Mouse (Mus musculus) brown adipose tissue, adult 24 weeks (tissue): ENCODE data around the gene Cops3. TPM values are rescaled to one million over a fixed set of nuclear protein-coding genes. Genes with fewer than 3 reads are reported as not detected.

Experiments
- H3K27ac ChIP-seq: fragments of 200-500 bp; replicated peaks from 2 replicates; pipeline ENCODE4 v1.5.1; 2012; ENCODE audit warnings: low read depth, mild to moderate bottlenecking, low read length
- H3K4me1 ChIP-seq: fragments of 200-500 bp; 2 replicates; pipeline ENCODE4 v1.6.1; 2012; ENCODE audit warnings: low read length, mixed read lengths; ENCODE audit not compliant: control insufficient read depth, insufficient read depth, insufficient read length
- H3K4me3 ChIP-seq: fragments of 200-500 bp; 2 replicates; pipeline ENCODE4 v1.5.1; 2012; ENCODE audit warnings: low read depth, mild to moderate bottlenecking, low read length, moderate library complexity; ENCODE audit not compliant: insufficient read depth
- polyA plus RNA-seq: library from polyadenylated mRNA; stranded (reverse); fragments of >200 nt; gene quantifications from 2 replicates; pipeline ENCODE4 v1.2.4, GENCODE M21; 2012; ENCODE audit not compliant: missing spikeins, insufficient read depth, insufficient read length

Gene Cops3
- polyA plus RNA-seq, result 105 and 106 TPM in 2 replicates

DNA sequence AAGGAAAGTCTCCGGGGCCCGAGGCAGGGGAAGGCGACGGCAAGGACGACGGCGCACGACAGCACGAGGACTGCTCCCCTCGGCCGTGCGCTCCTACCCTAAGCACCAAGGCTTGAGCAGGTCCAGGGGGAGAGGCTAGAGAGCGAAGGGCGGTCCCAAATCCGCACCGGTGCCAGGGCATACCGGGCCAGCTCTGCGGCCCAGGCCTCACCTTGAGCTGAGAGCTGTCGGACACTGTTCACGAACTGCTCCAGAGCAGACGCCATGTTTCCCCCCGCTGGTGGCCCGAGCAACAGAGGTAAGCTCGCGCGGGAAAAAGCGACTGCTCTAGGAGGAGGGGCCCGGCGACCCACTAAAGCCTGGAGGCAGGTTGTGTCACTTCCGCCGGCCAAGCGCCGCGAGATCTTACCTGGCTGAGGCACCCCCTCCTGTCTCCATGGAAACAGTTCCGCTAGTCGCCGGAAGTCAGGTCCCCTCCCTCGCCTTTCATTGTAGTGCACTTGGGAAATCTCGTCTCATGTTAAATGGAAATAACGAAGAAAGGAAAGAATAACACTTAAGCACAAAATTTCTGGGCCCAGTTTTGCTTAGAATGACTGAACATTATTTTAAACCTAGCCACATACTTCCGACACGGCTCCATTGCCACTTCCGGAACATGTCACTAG is at the start of gene Cops3:
TSS of gene Cops3 (minus strand) at position 380 of the 668 bp plus-strand sequence.
- H3K4me3 ChIP-seq, result peak within 1 kb of the TSS; percentile 84
- peak within 1 kb of the TSS; percentile 97 for H3K27ac ChIP-seq
- no peaks in the 10 kb centered on the region for H3K4me1 ChIP-seq

DNA sequence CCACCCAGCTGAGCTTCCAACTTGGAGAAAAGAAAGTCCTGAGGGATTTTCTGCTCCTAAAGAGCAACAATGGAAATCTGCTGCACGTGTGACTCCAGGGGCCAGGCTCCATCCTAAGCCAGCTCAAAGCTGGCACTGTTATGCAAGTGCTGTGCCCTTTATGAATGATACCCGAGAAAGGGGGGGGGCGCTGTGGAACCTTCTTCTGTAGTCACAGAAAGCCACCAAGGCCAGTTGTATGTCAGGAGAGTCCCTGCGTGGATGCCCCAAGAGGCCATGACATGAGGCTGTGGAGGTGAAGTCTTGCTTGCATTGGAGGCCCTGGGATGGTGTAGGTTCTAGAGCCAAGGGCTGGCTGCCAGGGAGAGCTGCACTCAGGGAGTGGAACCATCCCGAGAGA is 48.5 kb upstream of the Cops3 start:
- peaks cover 14% of the 10 kb centered on the region for H3K4me1 ChIP-seq
- H3K27ac ChIP-seq, result 0 out of 2 replicates have a peak overlapping the region, but pooled peaks have one; percentile 1
- no peak overlapping the region for H3K4me3 ChIP-seq

DNA sequence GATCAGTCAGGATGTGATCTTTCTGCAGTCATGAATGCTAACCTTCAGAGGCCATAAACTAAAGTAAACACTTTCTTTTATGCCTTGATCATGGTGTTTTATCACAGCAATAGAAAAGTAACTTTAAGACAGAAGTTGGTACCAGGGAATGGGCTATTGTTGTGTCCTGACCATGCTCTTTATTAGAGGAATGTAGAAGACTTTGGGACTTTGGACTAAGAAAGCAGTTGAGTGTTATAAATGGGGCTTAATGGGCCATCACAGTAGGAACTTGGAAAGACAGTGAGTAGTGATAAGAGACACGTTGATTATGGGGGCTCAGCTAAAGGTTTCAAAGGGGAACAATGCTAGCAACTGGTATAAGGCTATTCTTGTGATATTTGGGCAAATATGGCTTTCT is 47.3 kb upstream of the Cops3 start:
- H3K4me3 ChIP-seq, result no peak overlapping the region
- peaks cover 14% of the 10 kb centered on the region for H3K4me1 ChIP-seq
- no peak overlapping the region for H3K27ac ChIP-seq

DNA sequence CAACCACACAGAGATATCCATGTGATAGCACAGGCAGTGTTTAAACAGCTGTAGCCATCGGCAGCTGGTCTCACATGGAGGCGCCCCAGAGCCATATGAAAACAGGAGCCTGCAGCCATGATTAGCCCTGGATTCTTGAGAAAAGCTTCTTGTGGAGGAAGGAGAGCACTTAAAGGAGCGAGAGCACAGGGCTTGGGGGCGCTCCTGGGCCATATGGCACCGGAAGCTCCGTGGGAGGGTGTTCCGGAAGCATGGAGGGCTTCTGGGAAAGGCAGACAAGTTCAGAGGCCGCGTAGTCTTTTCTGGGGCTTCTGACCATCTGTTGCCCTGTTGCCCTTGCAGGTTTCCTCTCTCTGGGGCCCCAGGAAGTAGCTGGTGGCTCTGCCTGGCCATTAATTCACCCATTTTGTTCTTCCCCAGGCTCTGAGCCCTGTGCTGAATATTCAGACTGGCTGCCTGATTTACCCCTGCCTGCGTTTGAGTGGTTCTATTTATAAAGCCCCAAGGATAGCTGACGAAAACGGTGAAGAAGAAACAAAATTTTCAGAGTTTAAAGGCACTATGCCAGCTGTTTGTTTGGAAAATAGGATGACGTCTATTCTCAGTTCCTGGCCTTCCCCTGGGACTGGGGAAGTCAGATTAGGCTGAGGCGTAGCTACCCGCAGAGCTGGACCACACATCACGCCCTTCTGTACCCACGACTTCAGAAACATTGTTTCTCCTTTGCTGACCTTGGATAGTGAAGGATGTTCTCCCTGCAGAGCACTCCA is 45.8 kb upstream of the Cops3 start:
- peak overlapping the region; percentile 80 for H3K27ac ChIP-seq

DNA sequence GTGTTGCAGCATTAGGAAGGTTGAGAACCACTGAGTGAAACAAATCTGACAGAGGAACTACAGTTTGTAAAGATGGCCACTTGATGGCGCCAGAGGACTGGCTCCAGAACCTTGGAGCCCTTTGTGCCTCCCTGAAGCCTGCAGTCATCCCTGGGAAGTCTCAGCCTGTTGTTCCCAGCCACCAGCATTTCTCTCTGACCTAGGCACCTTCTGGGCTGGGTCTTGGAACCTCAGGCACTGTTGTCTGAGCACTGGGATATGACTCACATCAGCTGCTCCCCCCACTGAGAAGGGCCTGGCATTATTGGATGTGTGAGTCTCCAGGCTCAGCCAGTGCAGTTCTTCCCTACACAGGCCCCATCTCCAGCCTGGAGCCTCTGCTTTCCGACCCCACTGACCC is 40.4 kb upstream of the Cops3 start:
- peaks cover 10% of the 10 kb centered on the region for H3K4me1 ChIP-seq
- H3K27ac ChIP-seq, result no peak overlapping the region
- no peak overlapping the region for H3K4me3 ChIP-seq

More for the DNA sequence above, 45.8 kb upstream of the Cops3 start:
- Histone ChIP-seq H3K4me3 (0 out of 2 replicates have a peak overlapping the region, but pooled peaks have one; percentile 3), H3K4me1 (peaks cover 14% of the 10 kb centered on the region)

DNA sequence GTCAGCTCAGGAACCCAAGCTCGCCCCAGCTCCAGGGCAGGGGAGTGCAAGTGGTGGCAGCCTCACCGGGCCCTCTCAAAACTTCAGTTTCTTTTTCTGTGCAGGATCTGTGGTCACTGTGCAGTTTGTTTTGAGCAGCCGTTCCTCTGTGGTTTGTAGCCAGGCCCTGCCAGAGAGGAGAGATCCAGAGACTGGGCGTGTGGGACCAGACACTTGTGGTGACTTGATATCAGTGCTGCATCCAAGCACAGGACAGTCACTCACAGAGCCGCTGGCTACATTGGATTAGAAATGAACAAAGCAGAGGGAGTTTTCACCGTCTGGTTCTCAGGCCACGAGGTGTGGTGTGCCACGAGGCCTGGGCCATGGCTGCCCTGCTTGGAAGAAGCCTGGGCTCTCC is 32.5 kb upstream of the Cops3 start:
- H3K27ac ChIP-seq, result no peak overlapping the region
- H3K4me1 ChIP-seq, result no peaks in the 10 kb centered on the region

DNA sequence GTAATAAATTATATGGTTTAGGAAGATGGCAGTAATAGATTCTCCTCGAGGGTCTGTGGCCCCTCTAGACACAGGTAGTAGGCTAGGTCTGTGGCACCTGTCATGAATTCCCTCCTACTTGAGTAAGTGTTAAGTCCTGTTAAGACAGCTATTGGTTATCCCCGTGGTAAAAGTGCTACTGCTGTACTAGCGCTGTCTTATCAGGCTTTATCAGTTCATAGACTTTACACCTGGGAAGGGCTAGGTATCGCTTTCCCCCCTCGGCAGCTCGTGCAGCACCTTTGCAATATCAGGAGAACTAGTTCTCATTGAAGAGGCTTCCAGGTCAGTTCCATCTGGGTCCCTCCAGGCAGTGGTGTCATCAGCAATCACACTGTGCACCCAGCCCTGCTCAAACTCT is 24.7 kb upstream of the Cops3 start:
- no peak overlapping the region for H3K4me3 ChIP-seq
- no peak overlapping the region for H3K27ac ChIP-seq
- no peaks in the 10 kb centered on the region for H3K4me1 ChIP-seq

More for the DNA sequence above, 32.5 kb upstream of the Cops3 start:
- H3K4me3 ChIP-seq, result no peak overlapping the region

DNA sequence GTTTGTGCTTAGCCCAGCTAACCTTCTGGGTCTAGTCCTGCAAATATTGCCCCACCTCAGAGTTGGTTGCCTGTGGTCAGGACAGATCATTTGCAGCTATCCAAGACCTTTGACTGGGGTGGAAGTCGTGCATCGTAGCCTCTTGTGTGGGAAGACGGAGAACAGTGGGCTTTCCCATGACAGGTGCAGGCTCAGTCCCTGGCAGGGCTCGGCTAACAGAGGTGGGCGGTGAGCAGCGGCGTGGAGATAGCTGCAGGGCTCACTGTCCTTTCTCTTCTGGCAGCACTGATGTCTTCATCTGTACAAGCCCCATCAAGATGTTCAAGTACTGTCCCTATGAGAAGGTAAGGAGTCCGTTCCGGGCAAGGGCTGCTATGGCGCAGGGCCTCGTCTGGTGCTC is 20.8 kb upstream of the Cops3 start:
- no peaks in the 10 kb centered on the region for H3K4me1 ChIP-seq
- no peak overlapping the region for H3K4me3 ChIP-seq

DNA sequence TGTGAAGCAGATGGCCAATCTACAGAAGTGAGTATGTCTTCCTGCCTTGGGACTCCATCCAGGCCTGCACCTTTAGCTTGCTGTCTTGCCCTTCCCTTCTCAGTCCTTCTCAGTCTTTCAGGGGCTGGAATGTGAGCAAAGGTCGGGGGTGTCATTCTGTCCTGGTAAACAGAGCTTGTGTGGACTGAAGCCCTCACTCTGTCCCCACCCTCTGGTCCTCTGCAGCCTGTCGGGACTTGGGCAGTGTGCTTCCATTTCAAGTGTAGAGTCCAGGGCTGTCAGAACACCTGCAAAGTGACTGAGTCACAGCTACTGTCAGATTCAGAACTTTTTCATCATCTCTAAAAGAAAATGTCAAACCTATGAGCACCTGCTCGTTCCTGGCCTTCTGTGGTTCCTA is 13.2 kb upstream of the Cops3 start:
- no peak overlapping the region for H3K27ac ChIP-seq
- no peak overlapping the region for H3K4me3 ChIP-seq
- H3K4me1 ChIP-seq, result peaks cover 7% of the 10 kb centered on the region

More for the DNA sequence above, 20.8 kb upstream of the Cops3 start:
- H3K27ac ChIP-seq, result no peak overlapping the region

DNA sequence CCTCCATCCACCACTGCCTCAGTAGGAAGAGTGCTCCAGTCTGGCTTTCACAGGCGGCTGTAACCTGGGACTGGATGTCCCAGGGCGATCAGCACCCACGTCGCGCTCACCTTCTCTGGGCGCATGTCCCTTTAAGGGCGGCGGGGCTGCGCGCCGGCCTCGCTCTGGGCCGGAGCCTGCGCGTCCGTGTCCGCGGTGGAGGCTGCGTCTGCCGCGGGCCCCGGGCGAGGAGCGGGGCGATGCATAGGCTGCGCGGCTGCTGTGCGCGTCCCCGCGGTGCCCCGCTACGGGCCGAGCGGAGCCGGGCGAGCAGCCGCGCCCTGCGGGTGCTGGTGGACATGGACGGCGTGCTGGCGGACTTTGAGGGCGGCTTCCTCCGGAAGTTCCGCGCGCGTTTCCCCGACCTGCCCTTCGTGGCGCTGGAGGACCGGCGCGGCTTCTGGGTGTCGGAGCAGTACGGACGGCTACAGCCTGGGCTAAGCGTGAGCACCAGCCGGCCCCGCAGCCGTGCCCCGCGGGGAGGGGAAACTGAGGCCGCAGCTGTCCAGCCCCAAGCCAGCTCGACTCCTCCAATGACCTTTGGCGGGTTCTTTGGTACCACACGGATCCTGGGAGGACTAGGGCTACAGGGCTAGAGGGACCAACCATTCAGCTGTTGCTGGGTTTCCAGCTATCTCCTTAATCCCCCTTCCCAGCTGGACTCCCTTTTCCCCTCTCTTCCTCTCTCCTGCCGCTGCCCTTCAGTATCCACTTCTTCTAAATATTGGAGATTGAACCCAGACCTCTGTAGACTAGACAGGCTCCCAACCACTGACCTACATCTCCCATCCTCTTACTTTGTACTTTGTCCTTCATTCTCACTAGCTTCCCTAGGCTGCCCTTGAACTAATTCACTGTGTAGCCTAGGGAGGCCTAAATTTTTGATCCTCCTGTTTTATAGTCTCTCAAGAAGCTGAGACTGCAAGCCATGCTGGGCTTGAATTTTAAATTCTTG is 8.6 kb upstream of the Cops3 start:
- Histone ChIP-seq H3K4me1 (peaks cover 7% of the 10 kb centered on the region), H3K4me3 (peak overlapping the region; percentile 99)

DNA sequence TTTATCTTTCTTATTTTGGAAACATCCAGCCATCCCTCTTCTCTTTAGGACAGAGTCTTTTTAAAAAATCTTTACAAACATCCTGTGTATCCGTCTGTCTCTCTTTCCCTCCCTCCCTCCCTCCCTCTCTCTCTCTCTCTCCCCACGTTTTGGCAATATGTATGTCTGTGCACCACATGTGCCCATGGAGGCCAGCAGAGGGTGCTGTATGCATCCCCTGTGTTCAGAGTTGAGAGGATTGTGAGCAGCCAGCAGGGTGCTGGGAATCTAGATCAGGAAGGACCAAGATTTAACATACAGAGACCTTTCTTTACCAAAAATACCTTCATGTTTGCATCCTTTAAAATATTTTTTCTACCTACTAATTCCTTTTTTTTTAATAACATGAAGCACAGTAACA is 7.5 kb upstream of the Cops3 start:
- peaks cover 7% of the 10 kb centered on the region for H3K4me1 ChIP-seq
- no peak overlapping the region for H3K27ac ChIP-seq
- H3K4me3 ChIP-seq, result no peak overlapping the region

More for the DNA sequence above, 8.6 kb upstream of the Cops3 start:
- peak overlapping the region; percentile 94 for H3K27ac ChIP-seq

DNA sequence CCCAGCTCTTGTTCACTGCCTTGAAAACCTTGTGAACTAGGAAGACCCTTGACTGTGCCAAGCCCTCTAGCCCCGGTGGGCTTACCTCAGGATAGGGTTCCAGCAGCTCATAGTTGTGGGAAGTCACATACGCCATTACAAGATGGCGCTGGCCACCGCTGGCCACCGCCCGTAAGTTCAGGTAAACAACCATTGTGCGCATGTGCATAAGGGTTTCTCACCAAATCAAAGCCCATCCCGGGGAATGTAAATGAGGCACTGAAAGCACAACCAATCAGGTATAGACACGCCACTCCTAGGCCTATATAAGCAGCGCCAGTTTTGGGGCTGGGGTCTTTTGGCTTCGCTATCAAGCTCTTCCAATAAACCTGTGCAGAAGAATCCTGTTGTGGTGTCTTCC is 6.7 kb upstream of the Cops3 start:
- Histone ChIP-seq H3K4me3 (no peak overlapping the region), H3K4me1 (peaks cover 7% of the 10 kb centered on the region), H3K27ac (no peak overlapping the region)

DNA sequence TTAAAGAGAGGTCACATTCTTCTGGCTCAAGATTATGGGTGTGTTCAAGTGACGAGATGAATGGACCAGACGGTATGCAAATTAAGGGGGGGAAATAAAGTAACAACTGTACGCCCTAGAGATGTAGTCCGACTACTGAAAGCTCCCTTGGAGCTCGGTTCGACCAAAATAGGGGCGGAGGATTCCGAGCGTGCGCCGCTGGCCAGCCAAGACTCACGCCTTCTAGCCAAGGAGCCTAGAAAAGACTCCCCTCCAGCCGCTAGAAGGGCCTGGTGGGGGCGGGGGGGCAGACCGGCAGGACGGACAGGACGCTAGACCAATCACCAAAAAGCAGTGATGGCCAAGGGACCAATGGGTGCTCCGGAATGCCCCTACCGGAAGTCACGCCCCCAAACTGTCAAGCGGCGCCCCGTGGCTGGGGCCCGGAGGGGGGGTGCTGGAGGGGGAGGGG is 605 bp downstream of the Cops3 start, which contains the start of gene Nt5m:
TSS of gene Nt5m (plus strand) at position 440 of the 451 bp plus-strand sequence.
- Histone ChIP-seq H3K4me1 (no peaks in the 10 kb centered on the region), H3K27ac (peak within 1 kb of the TSS; percentile 97), H3K4me3 (peak within 1 kb of the TSS; percentile 84)

DNA sequence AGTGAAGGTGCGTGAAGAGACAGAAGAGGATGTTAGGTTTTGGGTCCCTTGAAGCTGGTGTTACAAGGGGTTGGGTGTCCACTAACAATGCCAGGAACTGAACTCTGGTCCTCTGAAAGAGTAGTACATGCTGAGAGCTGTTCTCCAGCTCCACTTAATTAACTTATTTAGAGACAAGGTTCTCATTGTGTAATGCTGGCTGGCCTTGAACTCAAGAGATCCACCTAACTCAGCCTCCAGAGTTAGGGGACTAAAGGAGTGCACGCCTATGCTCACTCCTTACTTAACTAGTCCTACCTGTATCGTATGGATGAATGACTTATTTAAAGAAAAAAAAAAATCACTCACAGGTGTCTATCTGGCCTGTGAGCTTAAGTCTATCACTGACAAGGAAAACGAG is 1.2 kb downstream of the Cops3 start:
- no peak overlapping the region for H3K27ac ChIP-seq
- H3K4me1 ChIP-seq, result no peaks in the 10 kb centered on the region
- H3K4me3 ChIP-seq, result peak overlapping the region; percentile 58
